Comparison of ENCODE assay signal across 9 mouse cellular contexts in genomic region chr11:11742626-11743025, GRCm38 (mm10). TPM values are rescaled to one million over a fixed set of nuclear protein-coding genes. Genes with fewer than 3 reads are reported as not detected.
A peak's percentile ranks its signal among the peaks of the same experiment; 100 is the strongest.
DNase-seq lines count a peak whose midpoint lies in the region; ATAC-seq and TF ChIP-seq lines count a peak whose summit lies in the region.
"Had no signal": no experiment of that assay in that cellular context is flagged by ENCODE, and none has a peak within 500 bp of the region (broad histone marks: within the 10 kb centered on the region; RNA-seq: fewer than 3 reads in every experiment).

No protein-coding gene starts in this region.

- WGBS in hindbrain, embryonic 14.5 days = 26% methylated on average over 2 of the region's 2 CpGs
- WGBS in hindbrain, embryonic 16.5 days = 37% methylated on average over 2 of the region's 2 CpGs

- no peak overlapping the region for H3K4me2 ChIP-seq in hindbrain, embryonic 14.5 days (replicated peaks)
- H3K4me2 ChIP-seq in hindbrain, embryonic 16.5 days (ENCODE audit: low read length) = no peak overlapping the region
- no peak overlapping the region for H3K4me2 ChIP-seq in CH12.LX (ENCODE audit: insufficient read depth, low read depth, poor library complexity, severe bottlenecking)

- TF ChIP-seq EP300 in CH12.LX (IDR thresholded peaks at IDR 0.05; ENCODE audit: low read length) = peak; percentile 30; the same call in 1 of the 2 replicates

- H3K9ac ChIP-seq in hindbrain, embryonic 14.5 days = no peak overlapping the region
- H3K9ac ChIP-seq in hindbrain, embryonic 16.5 days (ENCODE audit: low read depth, low read length) = no peak overlapping the region
- H3K9ac ChIP-seq in CH12.LX (ENCODE audit: insufficient read depth, low read depth) = peak overlapping the region; percentile 23; the same call in 1 of the 2 replicates

- H3K27ac ChIP-seq in hindbrain, embryonic 14.5 days = no peak overlapping the region
- H3K27ac ChIP-seq in hindbrain, embryonic 16.5 days (ENCODE audit: low read depth, low read length) = no peak overlapping the region
- H3K27ac ChIP-seq in CH12.LX (ENCODE audit: insufficient read depth, low read depth) = peak overlapping the region; percentile 71; the same call in 1 of the 2 replicates

- in situ Hi-C loops in CH12.LX (cut with MboI; ENCODE audit: low pct_ligation_motif_present, low pct_unique_long_range_greater_than_20kb, low sequenced_read_pairs) = no loop called here

- peak; percentile 83 to 95 for TF ChIP-seq CTCF in CH12.LX (conservative IDR thresholded peaks at IDR 0.05 in 1 of 2, IDR thresholded peaks at IDR 0.05 in 1 of 2; ENCODE audit: low read depth in 2 of 2, low read length in 2 of 2)
- TF ChIP-seq CTCF in brain, embryonic 14.5 days (IDR thresholded peaks at IDR 0.05; ENCODE audit: borderline replicate concordance, extremely low read depth, insufficient read depth, insufficient read length) = peak; percentile 53; the same call in 1 of the 2 replicates

- no peaks in the 10 kb centered on the region for H3K36me3 ChIP-seq in hindbrain, embryonic 14.5 days (replicated peaks; ENCODE audit: control insufficient read depth, insufficient read depth)
- H3K36me3 ChIP-seq in hindbrain, embryonic 16.5 days (ENCODE audit: control insufficient read depth, insufficient read depth, low read length) = no peaks in the 10 kb centered on the region
- H3K36me3 ChIP-seq in CH12.LX (replicated peaks in 1 of 2; ENCODE audit: control insufficient read depth in 1 of 2, insufficient read depth in 1 of 2, low read length in 1 of 2) = peaks cover 18 to 70% of the 10 kb centered on the region in 2 experiments

- TF ChIP-seq POLR2A in CH12.LX (IDR thresholded peaks at IDR 0.05; ENCODE audit: low read depth, low read length) = peak; percentile 37; the same call in 1 of the 2 replicates
- no peak for TF ChIP-seq POLR2A in brain, embryonic 14.5 days (IDR thresholded peaks at IDR 0.05; ENCODE audit: borderline replicate concordance, extremely low read depth, insufficient read depth, insufficient read length, poor library complexity, severe bottlenecking)

- dilution Hi-C loops in CH12.LX (cut with MboI; ENCODE audit: extremely low pct_ligation_motif_present, extremely low pct_unique_long_range_greater_than_20kb, low sequenced_read_pairs) = no loop called here

- no peak overlapping the region for H3K4me3 ChIP-seq in hindbrain, embryonic 14.5 days (replicated peaks; ENCODE audit: low read length)
- no peak overlapping the region for H3K4me3 ChIP-seq in hindbrain, embryonic 16.5 days (ENCODE audit: low read length)
- H3K4me3 ChIP-seq in CH12.LX (replicated peaks in 1 of 3; ENCODE audit: low read depth in 2 of 3, low read length in 2 of 3, poor library complexity in 1 of 3) = no peak overlapping the region
- H3K4me3 ChIP-seq: megakaryocyte, embryonic 14.5 days had no signal

- H3K27me3 ChIP-seq in hindbrain, embryonic 14.5 days (ENCODE audit: control insufficient read depth, insufficient read depth, low read length) = no peaks in the 10 kb centered on the region
- no peaks in the 10 kb centered on the region for H3K27me3 ChIP-seq in hindbrain, embryonic 16.5 days (replicated peaks; ENCODE audit: control insufficient read depth, insufficient read depth, low read length)
- H3K27me3 ChIP-seq in CH12.LX (replicated peaks) = no peaks in the 10 kb centered on the region
- H3K27me3 ChIP-seq: megakaryocyte, embryonic 14.5 days had no signal

- H3K79me2 ChIP-seq in CH12.LX (replicated peaks; ENCODE audit: control insufficient read depth, extremely low read depth, insufficient read depth, poor library complexity, severe bottlenecking) = peaks cover 37% of the 10 kb centered on the region

- peak; percentile 99 for TF ChIP-seq RAD21 in CH12.LX (IDR thresholded peaks at IDR 0.05; ENCODE audit: low read depth, low read length)

- no peaks in the 10 kb centered on the region for H3K4me1 ChIP-seq in hindbrain, embryonic 14.5 days (replicated peaks; ENCODE audit: control insufficient read depth, insufficient read depth, low read length)
- no peaks in the 10 kb centered on the region for H3K4me1 ChIP-seq in hindbrain, embryonic 16.5 days (ENCODE audit: control insufficient read depth, insufficient read depth, low read depth, low read length)
- H3K4me1 ChIP-seq in CH12.LX (ENCODE audit: control insufficient read depth in 1 of 2, insufficient read depth in 2 of 2) = peaks cover 31 to 95% of the 10 kb centered on the region in 2 experiments

- H3K9me3 ChIP-seq in hindbrain, embryonic 14.5 days (ENCODE audit: control insufficient read depth, low read length) = no peaks in the 10 kb centered on the region
- H3K9me3 ChIP-seq in hindbrain, embryonic 16.5 days (ENCODE audit: control insufficient read depth, low read length) = no peaks in the 10 kb centered on the region
- H3K9me3 ChIP-seq in CH12.LX (replicated peaks; ENCODE audit: low read length) = no peaks in the 10 kb centered on the region
- H3K9me3 ChIP-seq: megakaryocyte, embryonic 14.5 days had no signal

- DNase-seq in hindbrain, embryonic 14.5 days (ENCODE audit: low spot score) = peak; percentile 28
- DNase-seq in CH12.LX (ENCODE audit: extremely low read depth) = peak; percentile 93
- DNase-seq in brain, embryonic 14.5 days (ENCODE audit: low read depth) = peak; percentile 25
- peak; percentile 42 to 54 for DNase-seq in kidney, postnatal 4 days
- DNase-seq in naive thymus-derived CD4-positive, alpha-beta T cell, adult 2 months (ENCODE audit: low read depth) = peak; percentile 90
- DNase-seq in frontal cortex, postnatal 14 days (ENCODE audit: low spot score in 2 of 2) = no peak
- no peak for DNase-seq in cerebellum, adult 18-20 months

- ATAC-seq in hindbrain, embryonic 14.5 days (ENCODE audit: low FRiP score) = no peak
- no peak for ATAC-seq in hindbrain, embryonic 16.5 days

TF ChIP-seq in CH12.LX, 34 proteins besides CTCF, POLR2A, EP300 and RAD21:
- TF ChIP-seq TCF12 (IDR thresholded peaks at IDR 0.05; ENCODE audit: low read depth, low read length) (no peak), POLR2AphosphoS2 (IDR thresholded peaks at IDR 0.05; ENCODE audit: low read depth, low read length) (no peak), ZNF384 (IDR thresholded peaks at IDR 0.05; ENCODE audit: low read depth, low read length) (0 out of 2 replicates have a peak, but pooled peaks have one; percentile 16), BHLHE40 (IDR thresholded peaks at IDR 0.05; ENCODE audit: low read depth, low read length) (no peak), ETS1 (conservative IDR thresholded peaks at IDR 0.05; ENCODE audit: low read depth, low read length) (no peak), MEF2A (IDR thresholded peaks at IDR 0.05; ENCODE audit: borderline replicate concordance, low read depth, low read length) (peak; percentile 70; the same call in 1 of the 2 replicates), USF2 (conservative IDR thresholded peaks at IDR 0.05; ENCODE audit: low read depth, low read length) (no peak), JUND (conservative IDR thresholded peaks at IDR 0.05; ENCODE audit: low read depth, low read length) (0 out of 2 replicates have a peak, but pooled peaks have one; percentile 55), ZKSCAN1 (IDR thresholded peaks at IDR 0.05; ENCODE audit: borderline replicate concordance, low read depth, low read length) (no peak), UBTF (IDR thresholded peaks at IDR 0.05; ENCODE audit: low read depth, low read length) (no peak), MAZ (IDR thresholded peaks at IDR 0.05; ENCODE audit: low read depth, low read length) (no peak), MAX (IDR thresholded peaks at IDR 0.05; ENCODE audit: low read length) (no peak), E2F4 (IDR thresholded peaks at IDR 0.05; ENCODE audit: insufficient replicate concordance, low read depth, low read length) (0 out of 2 replicates have a peak, but pooled peaks have one; percentile 47), SMC3 (IDR thresholded peaks at IDR 0.05; ENCODE audit: low read depth, low read length) (peak; percentile 99), ZMIZ1 (IDR thresholded peaks at IDR 0.05; ENCODE audit: low read depth, low read length) (no peak), GABPA (IDR thresholded peaks at IDR 0.05; ENCODE audit: insufficient replicate concordance, low read depth, low read length) (no peak), TBP (conservative IDR thresholded peaks at IDR 0.05; ENCODE audit: low read depth, low read length) (0 out of 2 replicates have a peak, but pooled peaks have one; percentile 36), IRF4 (IDR thresholded peaks at IDR 0.05; ENCODE audit: low read depth, low read length) (no peak; the same call in 1 of the 2 replicates), ZC3H11A (IDR thresholded peaks at IDR 0.05; ENCODE audit: low read depth, low read length) (peak; percentile 97)

RNA-seq across cellular contexts. Expression of gene Ikzf1, which starts 57.8 kb away (rescaled TPM):
- 2.2 and 2.6 TPM in 2 replicates for polyA plus RNA-seq in hindbrain, embryonic 14.5 days (2014; fragmentation: Nextera tagmentation; extraction: Ambion mirVana)
- polyA plus RNA-seq in hindbrain, embryonic 16.5 days (2015; fragmentation: Nextera tagmentation; extraction: Ambion mirVana) = 1.3 and 1.4 TPM in 2 replicates
- total RNA-seq in CH12.LX (2012; rRNA removed) (44.0 and 51.2 TPM in 2 replicates), CH12.LX (2014; rRNA removed) (27.8 and 33.1 TPM in 2 replicates)
- polyA plus RNA-seq in CH12.LX (2012; ENCODE audit: insufficient read length, low read depth) = 56.8 and 68.7 TPM in 2 replicates
- polyA plus RNA-seq in brain, embryonic 14.5 days (2012; rRNA removed) = 3.8 and 4.6 TPM in 2 replicates

Comparison
In these comparisons a context has a peak if more than half of its experiments do, and no peak if none do; other contexts are left out.
1. DNase-seq: peak in hindbrain, embryonic 14.5 days (single experiment), CH12.LX (single experiment), brain, embryonic 14.5 days (single experiment), kidney, postnatal 4 days (2 of 2) and naive thymus-derived CD4-positive, alpha-beta T cell, adult 2 months (single experiment); none in frontal cortex, postnatal 14 days (0 of 2) and cerebellum, adult 18-20 months (0 of 2).
2. RNA of gene Ikzf1, which starts 57.8 kb away (polyA plus RNA-seq): 56.8 to 68.7 TPM in CH12.LX; 3.8 to 4.6 TPM in brain, embryonic 14.5 days, 2.2 to 2.6 TPM in hindbrain, embryonic 14.5 days and 1.3 to 1.4 TPM in hindbrain, embryonic 16.5 days; every median in the first group is over 10 times any median in the second.